Comparison of ENCODE assay signal across 8 mouse cellular contexts in the genomic region with DNA sequence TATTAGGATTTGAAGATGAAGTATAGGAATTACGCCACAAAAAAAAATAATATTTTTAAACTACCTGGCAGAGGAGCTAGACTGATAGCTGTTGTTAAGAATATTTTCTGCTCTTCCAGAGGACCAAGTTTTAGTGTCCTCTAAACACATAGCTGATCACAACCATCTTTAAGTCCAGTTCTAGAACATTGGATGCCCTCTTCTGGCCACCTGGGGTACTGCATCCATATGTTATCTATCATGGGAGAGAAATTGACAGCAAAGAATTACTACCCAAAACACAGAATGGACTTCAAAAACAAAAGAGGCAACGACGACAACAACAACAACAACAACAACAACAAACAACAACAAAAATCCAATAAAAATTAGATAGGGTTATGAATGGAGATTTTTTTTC.
DNase-seq lines count a peak whose midpoint lies in the region; ATAC-seq and TF ChIP-seq lines count a peak whose summit lies in the region.

No protein-coding gene starts in this region.

- H3K36me3 ChIP-seq in intestine, postnatal 0 days (ENCODE audit: control insufficient read depth, insufficient read depth): no peaks in the 10 kb centered on the region
- H3K36me3 ChIP-seq in intestine, embryonic 16.5 days (ENCODE audit: control insufficient read depth, insufficient read depth, low read length): no peaks in the 10 kb centered on the region
- no peaks in the 10 kb centered on the region for H3K36me3 ChIP-seq in E14TG2a.4 (ENCODE audit: insufficient read depth, low read length)

- peak; percentile 76 for TF ChIP-seq CTCF in intestine, postnatal 0 days (IDR thresholded peaks at IDR 0.05; ENCODE audit: low read depth)
- TF ChIP-seq CTCF in E14TG2a.4 (conservative IDR thresholded peaks at IDR 0.05; ENCODE audit: low read length): peak; percentile 64

- 59% methylated on average over 3 of the region's 3 CpGs for WGBS in intestine, postnatal 0 days
- 56% methylated on average over 3 of the region's 3 CpGs for WGBS in intestine, embryonic 16.5 days

- DNase-seq in brain, adult 2 months (ENCODE audit: low read depth, low spot score): peak; percentile 59
- DNase-seq in frontal cortex, postnatal 25 days (ENCODE audit: low spot score in 2 of 2): peak; percentile 20 to 33
- peak; percentile 30 for DNase-seq in layer of hippocampus, adult 9-10 months (ENCODE audit: low spot score)
- DNase-seq in mesoderm, embryonic 11.5 days (ENCODE audit: low read depth, low spot score): peak; percentile 38

- H3K9me3 ChIP-seq in intestine, postnatal 0 days (ENCODE audit: control insufficient read depth): no peaks in the 10 kb centered on the region
- no peaks in the 10 kb centered on the region for H3K9me3 ChIP-seq in intestine, embryonic 16.5 days (ENCODE audit: control insufficient read depth, low read length)
- H3K9me3 ChIP-seq in E14TG2a.4 (ENCODE audit: low read length): no peaks in the 10 kb centered on the region

- H3K4me1 ChIP-seq in intestine, postnatal 0 days (replicated peaks; ENCODE audit: control insufficient read depth, insufficient read depth, low read length): no peaks in the 10 kb centered on the region
- no peaks in the 10 kb centered on the region for H3K4me1 ChIP-seq in intestine, embryonic 16.5 days (ENCODE audit: control insufficient read depth, insufficient read depth, low read length)
- H3K4me1 ChIP-seq in E14TG2a.4 (replicated peaks; ENCODE audit: low read depth, low read length): no peaks in the 10 kb centered on the region

- no peak for ATAC-seq in intestine, postnatal 0 days
- no peak for ATAC-seq in intestine, embryonic 16.5 days
- ATAC-seq in monocyte, adult 5-6 weeks (replicated peaks; ENCODE audit: insufficient number of reproducible peaks, low FRiP score, low TSS enrichment, poor library complexity, severe bottlenecking): no peak

- no peak overlapping the region for H3K27ac ChIP-seq in intestine, postnatal 0 days (ENCODE audit: low read depth, low read length)
- H3K27ac ChIP-seq in intestine, embryonic 16.5 days (ENCODE audit: low read length): no peak overlapping the region

- no peak overlapping the region for H3K4me2 ChIP-seq in intestine, postnatal 0 days (replicated peaks; ENCODE audit: low read depth)
- H3K4me2 ChIP-seq in intestine, embryonic 16.5 days (ENCODE audit: low read depth, low read length): no peak overlapping the region

- H3K9ac ChIP-seq in intestine, postnatal 0 days (ENCODE audit: low read depth, low read length): no peak overlapping the region
- H3K9ac ChIP-seq in intestine, embryonic 16.5 days (ENCODE audit: low read depth, low read length): no peak overlapping the region

- no peak overlapping the region for H3K4me3 ChIP-seq in intestine, postnatal 0 days (ENCODE audit: low read depth, low read length)
- no peak overlapping the region for H3K4me3 ChIP-seq in intestine, embryonic 16.5 days (ENCODE audit: low read length)
- H3K4me3 ChIP-seq in E14TG2a.4 (replicated peaks; ENCODE audit: low read length): no peak overlapping the region

- H3K27me3 ChIP-seq in intestine, postnatal 0 days (replicated peaks; ENCODE audit: control insufficient read depth, insufficient read depth, low read length): no peaks in the 10 kb centered on the region
- H3K27me3 ChIP-seq in intestine, embryonic 16.5 days (replicated peaks; ENCODE audit: control insufficient read depth, insufficient read depth, low read length): no peaks in the 10 kb centered on the region
- H3K27me3 ChIP-seq in E14TG2a.4 (ENCODE audit: insufficient read depth, low read length): no peaks in the 10 kb centered on the region
